Mouse (Mus musculus) left cerebral cortex, adult 8-10 months (tissue): ENCODE data around the gene Olfr323. TPM values are rescaled to one million over a fixed set of nuclear protein-coding genes. Genes with fewer than 3 reads are reported as not detected.

Experiments used
- DNase-seq, 2 experiments: peaks; one replicate each; pipeline ENCODE4 v3.0.0; 2022; ENCODE audit warnings: low spot score in 2 of 2
- total RNA-seq, 4 experiments: library from RNA; stranded (reverse); gene quantifications; 2 replicates each; pipeline ENCODE4 v1.2.4; 2022

Gene Olfr323
- total RNA-seq: not detected

- no peak for DNase-seq
Observed at GRCm38 (mm10) chr11:58630401-58630800, at the start of gene Olfr323. Olfr323 (minus strand) TSS chr11:58630501.

DNA sequence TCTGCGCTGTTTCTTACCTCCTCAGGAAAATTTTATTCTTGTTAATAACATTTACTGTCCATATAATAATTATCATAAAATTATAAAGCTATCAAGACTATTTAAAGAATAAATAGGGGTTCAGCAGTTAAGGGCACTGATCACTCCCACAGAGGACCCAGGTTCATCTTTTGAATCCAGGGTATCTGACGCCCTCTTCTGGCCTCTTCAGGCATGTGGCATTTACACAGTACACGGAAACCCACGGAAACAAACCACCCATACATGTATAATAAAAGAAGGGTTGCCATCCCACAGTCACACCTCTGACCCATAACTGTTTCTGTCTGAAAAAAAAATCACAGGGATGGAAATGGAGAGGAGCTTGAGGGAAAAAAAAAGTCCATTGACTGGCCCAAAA is 41.5 kb upstream of the Olfr323 start:
- DNase-seq: no peak

DNA sequence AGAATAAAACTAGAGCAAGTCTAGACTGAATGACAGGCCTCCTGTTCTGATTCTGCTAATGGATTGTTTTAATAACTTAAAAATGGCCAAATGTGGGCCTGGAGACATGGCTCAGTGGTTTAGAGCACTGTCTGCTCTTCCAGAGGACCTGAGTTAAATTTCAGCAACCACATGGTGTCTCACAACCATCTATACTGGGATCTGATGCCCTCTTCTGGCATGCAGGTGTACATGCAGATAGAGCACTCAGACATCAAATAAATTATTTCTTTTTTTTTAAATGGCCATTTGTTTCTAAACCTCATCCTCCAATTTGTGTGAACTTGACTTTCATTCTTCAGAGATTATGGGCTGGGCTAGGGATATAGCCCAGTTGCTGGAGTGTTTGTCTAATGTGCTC is 39.0 kb upstream of the Olfr323 start:
- DNase-seq: no peak

- no peak for DNase-seq
Observed at GRCm38 (mm10) chr11:58658596-58658995, 28.3 kb upstream of the Olfr323 start, which contains the start of gene Olfr322. Olfr322 (plus strand) TSS chr11:58658782.

- no peak for DNase-seq
Observed at GRCm38 (mm10) chr11:58655151-58655550, 24.9 kb upstream of the Olfr323 start.

- peak; percentile 8 to 22 for DNase-seq
Observed at GRCm38 (mm10) chr11:58643350-58643749, 13.0 kb upstream of the Olfr323 start.

DNA sequence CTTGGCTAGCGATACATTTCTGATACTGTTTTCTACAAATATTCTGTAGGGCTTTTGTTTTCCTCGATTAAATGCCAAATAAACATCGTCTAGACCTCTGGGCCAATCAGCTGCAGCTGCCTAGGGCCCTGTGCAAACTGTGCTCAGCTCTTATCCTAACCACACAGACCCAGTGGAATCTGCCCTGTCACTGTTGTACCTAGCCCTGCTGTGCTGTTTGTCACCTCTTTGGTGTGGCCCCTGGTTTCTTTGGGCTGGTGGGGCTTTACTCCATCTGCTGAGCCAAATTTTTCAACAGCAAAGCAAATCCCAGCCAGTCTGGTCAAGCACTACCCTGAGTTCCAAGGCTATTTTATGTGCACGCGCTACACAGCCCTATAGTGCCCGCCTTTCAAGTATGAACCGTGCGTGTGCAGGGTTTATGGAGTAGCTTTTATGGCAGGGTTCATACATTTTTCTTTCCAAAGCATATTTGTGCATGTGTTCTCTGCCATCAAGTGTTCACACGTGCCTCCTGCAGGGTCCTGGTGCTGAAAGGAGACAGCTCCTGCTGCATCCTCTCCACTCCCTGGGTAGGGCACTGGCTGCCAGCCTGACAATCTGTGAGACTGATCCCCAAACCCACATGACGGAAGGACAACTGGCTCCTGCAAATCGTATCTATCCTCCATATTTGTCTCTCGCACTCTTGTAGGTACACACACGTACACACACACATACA is 11.5 kb upstream of the Olfr323 start:
- no peak for DNase-seq

DNA sequence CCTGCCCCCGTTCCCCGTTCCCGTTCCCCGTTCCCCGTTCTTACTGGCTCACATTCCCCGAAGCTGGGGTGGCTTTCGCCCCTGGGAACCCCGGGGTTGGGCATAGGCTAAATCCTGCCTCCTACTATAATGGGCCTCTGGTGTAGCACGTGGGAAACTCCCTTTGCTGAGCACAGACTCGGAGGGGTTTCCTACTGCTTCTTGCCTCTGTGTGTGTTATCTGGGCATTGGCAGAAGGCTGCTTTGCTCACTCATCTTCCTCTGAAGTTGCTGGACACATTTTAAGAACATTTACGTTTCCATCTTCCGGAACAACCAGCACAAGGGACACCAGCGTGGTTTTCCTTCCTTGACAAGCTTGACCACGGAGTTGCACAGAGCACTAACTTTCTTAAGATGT is 10.8 kb upstream of the Olfr323 start:
- no peak for DNase-seq

- no peak for DNase-seq
Observed at GRCm38 (mm10) chr11:58640272-58640867, 10.1 kb upstream of the Olfr323 start, which contains the start of gene Trim58. Trim58 (plus strand) TSS chr11:58640465.

DNA sequence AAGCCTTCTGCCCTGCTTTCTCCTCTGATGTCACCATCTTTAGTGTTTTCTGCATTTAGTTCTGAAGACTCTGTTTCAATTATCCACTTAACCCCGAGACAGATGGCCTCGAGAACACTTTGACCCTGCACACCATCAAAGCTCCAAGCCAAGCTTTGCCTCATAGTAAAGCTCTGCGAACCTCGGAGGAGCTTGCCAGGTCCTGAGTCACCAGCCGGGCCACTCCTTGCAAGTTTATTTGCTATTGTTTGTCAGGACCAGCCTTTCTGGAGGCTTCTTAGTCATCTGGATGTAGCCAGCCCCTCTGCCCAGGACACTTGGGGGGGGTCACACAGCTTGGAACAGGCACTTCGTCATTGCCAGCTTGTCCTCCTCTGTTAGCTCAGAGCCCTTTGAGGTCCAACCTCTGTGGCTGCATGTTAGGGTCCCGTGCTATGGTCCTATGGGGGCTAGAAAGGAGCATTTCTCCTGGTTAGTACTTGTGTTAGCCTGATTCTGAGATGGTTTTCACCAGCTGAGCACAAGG is 7.9 kb upstream of the Olfr323 start:
- DNase-seq: no peak

DNA sequence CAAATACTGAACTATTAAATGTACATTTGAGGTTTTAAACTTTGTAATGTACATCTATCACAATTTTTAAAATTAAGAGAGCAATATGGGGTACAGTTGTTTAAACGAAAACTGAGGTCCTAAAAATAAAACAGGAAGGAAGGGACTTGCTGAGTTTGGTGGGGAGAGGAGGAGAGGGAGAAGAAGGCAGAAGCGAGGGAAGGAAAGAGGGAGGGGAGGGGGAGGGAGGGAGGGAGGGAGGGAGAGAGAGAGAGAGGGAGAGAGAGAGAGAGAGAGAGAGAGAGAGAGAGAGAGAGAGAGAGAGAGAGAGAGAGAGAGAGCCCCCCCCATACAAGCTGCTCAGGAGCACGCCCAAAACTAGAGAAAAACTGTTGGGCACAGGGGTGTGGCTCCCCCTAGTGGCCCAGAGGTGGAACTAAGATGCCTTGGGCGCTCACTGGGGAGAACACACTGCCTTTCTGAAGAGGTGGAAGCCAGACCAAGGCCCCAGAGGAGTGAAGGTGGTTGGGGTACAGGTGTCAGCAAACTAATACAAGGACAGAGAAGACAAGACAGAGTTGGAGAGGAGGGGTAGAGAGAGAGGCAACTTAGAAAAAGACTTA is 6.2 kb upstream of the Olfr323 start:
- DNase-seq: no peak

- DNase-seq: no peak
Observed at GRCm38 (mm10) chr11:58634878-58635277, 4.6 kb upstream of the Olfr323 start.

- no peak for DNase-seq
Observed at GRCm38 (mm10) chr11:58626146-58626545, 4.2 kb downstream of the Olfr323 start.

GRCm38 (mm10) chr11:58618793-58619192 is 11.5 kb downstream of the Olfr323 start:
- no peak for DNase-seq

DNA sequence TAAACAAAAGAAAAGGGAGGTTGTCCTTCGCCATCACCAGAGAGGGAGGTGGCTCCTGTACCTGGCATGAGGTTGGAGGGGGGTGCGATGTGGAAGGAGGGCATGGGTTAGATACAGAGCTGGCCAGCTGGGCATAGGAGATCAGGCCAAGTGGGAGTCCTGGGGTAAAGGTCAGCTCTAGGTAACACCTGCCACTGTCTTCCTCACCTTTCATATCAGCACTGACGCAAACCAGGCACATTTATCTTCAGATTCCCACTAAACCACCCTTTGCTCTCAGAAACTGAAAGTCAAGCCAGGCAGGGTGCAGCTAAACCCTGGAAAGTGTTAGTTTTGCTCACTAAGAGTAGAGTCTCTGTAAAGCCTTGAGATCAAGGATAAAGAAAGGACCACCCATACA is 11.9 kb downstream of the Olfr323 start:
- no peak for DNase-seq

- no peak for DNase-seq
Observed at GRCm38 (mm10) chr11:58615975-58616374, 14.3 kb downstream of the Olfr323 start, which contains the start of gene 2210407C18Rik. 2210407C18Rik (minus strand) TSS chr11:58616075.

GRCm38 (mm10) chr11:58614526-58614925 is 15.8 kb downstream of the Olfr323 start:
- no peak for DNase-seq

DNA sequence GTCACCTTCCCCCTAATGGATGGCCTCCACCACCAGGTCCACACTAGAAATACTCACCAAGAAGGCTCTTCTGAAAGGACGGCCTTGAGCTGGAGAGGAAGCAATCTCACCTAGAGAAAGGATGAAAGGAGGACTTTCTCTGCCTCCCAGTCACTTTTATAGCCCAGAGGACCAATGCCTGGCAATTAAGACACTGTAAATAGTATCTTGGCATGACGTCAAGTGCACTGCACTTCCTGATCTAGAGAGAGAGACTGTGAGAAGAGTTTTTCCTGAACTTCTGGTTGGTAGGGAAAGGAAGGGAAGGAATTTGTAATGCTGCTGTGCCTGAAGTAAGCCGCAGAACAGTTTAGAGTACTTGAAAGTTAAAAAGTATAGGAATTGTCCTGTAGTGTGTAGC is 16.9 kb downstream of the Olfr323 start:
- no peak for DNase-seq

- no peak for DNase-seq
Observed at GRCm38 (mm10) chr11:58607030-58607429, 23.3 kb downstream of the Olfr323 start.

DNA sequence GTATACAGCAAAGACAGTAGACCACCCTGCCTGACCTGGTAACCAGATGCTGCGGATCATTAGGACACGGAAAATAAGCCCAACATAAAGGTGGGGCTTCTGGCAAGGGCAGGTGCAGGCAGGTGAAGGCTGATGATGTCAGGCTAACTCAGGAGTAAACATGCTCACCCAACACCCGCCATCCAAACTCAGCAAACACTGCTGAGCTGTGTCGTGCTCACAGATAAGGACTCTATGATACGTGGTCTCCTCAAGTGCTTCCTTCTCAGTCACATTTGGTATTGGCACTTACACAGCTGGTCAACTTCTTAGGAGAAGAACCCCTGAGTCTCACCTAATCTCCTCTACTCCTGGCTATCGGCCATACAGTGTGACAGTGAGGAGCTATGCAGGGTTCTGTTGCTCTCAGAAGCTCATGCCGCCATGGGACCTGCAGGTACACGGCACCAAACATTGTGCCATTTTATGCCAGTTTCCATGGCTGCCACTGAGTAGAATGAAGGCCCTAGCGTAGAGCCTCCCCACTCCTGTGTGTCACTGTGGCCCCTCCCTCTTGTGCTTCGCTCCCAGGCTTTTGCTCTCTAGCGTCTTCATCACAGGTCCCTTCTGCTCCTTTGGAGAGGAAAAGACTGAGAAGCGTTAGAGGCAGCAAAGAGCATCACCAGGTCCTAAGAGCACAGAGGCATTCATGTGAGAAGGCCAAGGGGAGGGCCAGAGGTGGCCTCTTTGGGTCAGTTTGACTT is 24.0 kb downstream of the Olfr323 start:
- no peak for DNase-seq

DNA sequence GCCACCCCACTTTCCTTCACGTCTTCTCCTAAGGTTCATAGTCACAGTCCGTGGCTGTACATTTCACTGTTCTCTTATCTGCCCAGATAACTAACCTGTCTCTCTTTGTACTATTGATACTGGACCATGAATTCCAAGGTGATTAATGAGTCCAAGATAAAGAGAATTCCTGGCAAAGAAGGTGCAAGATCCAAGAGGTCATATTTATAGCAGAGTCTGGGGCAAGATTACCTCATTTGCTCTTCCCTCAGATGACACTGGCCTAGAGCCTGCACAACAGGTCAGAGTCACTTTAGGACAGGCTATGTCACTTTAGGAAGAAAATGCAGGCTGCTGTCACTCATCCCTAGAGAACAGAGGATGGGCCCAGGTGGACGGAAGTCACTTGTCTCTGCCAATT is 25.1 kb downstream of the Olfr323 start:
- no peak for DNase-seq

DNA sequence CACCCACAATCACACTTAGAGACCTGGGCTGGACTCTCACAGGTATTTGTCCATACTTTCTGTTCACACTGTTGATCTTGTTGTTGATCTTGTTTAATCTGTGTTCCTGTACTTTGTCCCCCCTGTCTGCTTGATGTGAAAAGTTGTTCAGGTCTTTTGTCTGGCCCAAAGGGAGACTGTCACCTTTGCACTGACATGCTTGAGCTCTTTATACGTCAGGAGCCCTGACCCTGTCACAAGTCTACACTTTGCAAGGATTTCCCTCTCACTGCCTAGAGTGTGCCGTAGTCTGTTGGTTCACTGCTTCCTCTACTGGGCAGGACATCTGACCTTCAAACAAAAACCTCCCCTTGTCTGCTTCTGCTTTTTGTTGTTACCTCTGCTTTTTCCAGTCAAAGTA is 25.6 kb downstream of the Olfr323 start:
- no peak for DNase-seq
